Mouse (Mus musculus): ENCODE data around the gene Rin3. TPM values are rescaled to one million over a fixed set of nuclear protein-coding genes. Genes with fewer than 3 reads are reported as not detected.

Gene Rin3
- total RNA-seq, 2 experiments from 2014 or later = 3.8 to 5.9 TPM

- DNase-seq (ENCODE audit: extremely low spot score in 1 of 2, low spot score in 2 of 2) = peak in 1 of 2 experiments; percentile 35
- Histone ChIP-seq H3K27ac (no peak overlapping the region), H3K4me3 (no peak overlapping the region)
- intact Hi-C loops (cut with DNase I) = loop anchor here (1.0 kb wide), 1 partner anchor 69 kb away; no protein-coding TSS in a partner anchor
- TF ChIP-seq CTCF (IDR thresholded peaks at IDR 0.05) = peak; percentile 71
These were observed 109.1 kb downstream of the Rin3 start for GRCm38 (mm10) chr12:102391982-102392381.

GRCm38 (mm10) chr12:102394496-102394895, 111.6 kb downstream of the Rin3 start:
- Histone ChIP-seq H3K27ac (no peak overlapping the region), H3K4me3 (no peak overlapping the region)
- TF ChIP-seq CTCF (IDR thresholded peaks at IDR 0.05) = no peak
- DNase-seq (ENCODE audit: extremely low spot score in 1 of 2, low spot score in 2 of 2) = no peak
- intact Hi-C loops (cut with DNase I) = no loop called here

GRCm38 (mm10) chr12:102395537-102395936, 112.7 kb downstream of the Rin3 start:
- intact Hi-C loops (cut with DNase I) = no loop called here
- TF ChIP-seq CTCF (IDR thresholded peaks at IDR 0.05) = no peak
- Histone ChIP-seq H3K27ac (no peak overlapping the region), H3K4me3 (no peak overlapping the region)
- no peak for DNase-seq (ENCODE audit: extremely low spot score in 1 of 2, low spot score in 2 of 2)

- TF ChIP-seq CTCF (IDR thresholded peaks at IDR 0.05) = no peak
- Histone ChIP-seq H3K27ac (no peak overlapping the region), H3K4me3 (no peak overlapping the region)
- DNase-seq (ENCODE audit: extremely low spot score in 1 of 2, low spot score in 2 of 2) = no peak
- intact Hi-C loops (cut with DNase I) = no loop called here
These were observed 113.4 kb downstream of the Rin3 start for GRCm38 (mm10) chr12:102395998-102396991.

- intact Hi-C loops (cut with DNase I) = no loop called here
- TF ChIP-seq CTCF (IDR thresholded peaks at IDR 0.05) = no peak
- no peak for DNase-seq (ENCODE audit: extremely low spot score in 1 of 2, low spot score in 2 of 2)
- no peak overlapping the region for H3K4me3 ChIP-seq
- peak overlapping the region; percentile 56; the same call in 1 of the 2 replicates for H3K27ac ChIP-seq
These were observed 115.7 kb downstream of the Rin3 start for GRCm38 (mm10) chr12:102398588-102398987.

GRCm38 (mm10) chr12:102413171-102413570, 130.3 kb downstream of the Rin3 start:
- Histone ChIP-seq H3K27ac (no peak overlapping the region), H3K4me3 (no peak overlapping the region)
- no peak for TF ChIP-seq CTCF (IDR thresholded peaks at IDR 0.05)
- intact Hi-C loops (cut with DNase I) = no loop called here
- no peak for DNase-seq (ENCODE audit: extremely low spot score in 1 of 2, low spot score in 2 of 2)

- Histone ChIP-seq H3K27ac (no peak overlapping the region), H3K4me3 (no peak overlapping the region)
- TF ChIP-seq CTCF (IDR thresholded peaks at IDR 0.05) = no peak
- DNase-seq (ENCODE audit: extremely low spot score in 1 of 2, low spot score in 2 of 2) = no peak
- intact Hi-C loops (cut with DNase I) = no loop called here
These were observed 131.8 kb downstream of the Rin3 start for GRCm38 (mm10) chr12:102414686-102415085.

GRCm38 (mm10) chr12:102416391-102416837, 133.6 kb downstream of the Rin3 start:
- intact Hi-C loops (cut with DNase I) = no loop called here
- Histone ChIP-seq H3K27ac (peak overlapping the region; percentile 73), H3K4me3 (no peak overlapping the region)
- no peak; the same call in 1 of the 2 replicates for TF ChIP-seq CTCF (IDR thresholded peaks at IDR 0.05)
- DNase-seq (ENCODE audit: extremely low spot score in 1 of 2, low spot score in 2 of 2) = peak in 1 of 2 experiments; percentile 38

- no peak for DNase-seq (ENCODE audit: extremely low spot score in 1 of 2, low spot score in 2 of 2)
- intact Hi-C loops (cut with DNase I) = no loop called here
- Histone ChIP-seq H3K4me3 (no peak overlapping the region), H3K27ac (peak overlapping the region; percentile 69)
- no peak for TF ChIP-seq CTCF (IDR thresholded peaks at IDR 0.05)
These were observed 134.2 kb downstream of the Rin3 start for GRCm38 (mm10) chr12:102416955-102417510.

- Histone ChIP-seq H3K4me3 (no peak overlapping the region), H3K27ac (peak overlapping the region; percentile 69; the same call in 1 of the 2 replicates)
- DNase-seq (ENCODE audit: extremely low spot score in 1 of 2, low spot score in 2 of 2) = no peak
- no peak for TF ChIP-seq CTCF (IDR thresholded peaks at IDR 0.05)
- intact Hi-C loops (cut with DNase I) = no loop called here
These were observed 134.9 kb downstream of the Rin3 start for GRCm38 (mm10) chr12:102417701-102418100.

GRCm38 (mm10) chr12:102419544-102419943, 136.7 kb downstream of the Rin3 start:
- TF ChIP-seq CTCF (IDR thresholded peaks at IDR 0.05) = no peak
- Histone ChIP-seq H3K27ac (peak overlapping the region; percentile 56), H3K4me3 (no peak overlapping the region)
- intact Hi-C loops (cut with DNase I) = no loop called here
- no peak for DNase-seq (ENCODE audit: extremely low spot score in 1 of 2, low spot score in 2 of 2)

Data from left cerebral cortex, adult 2 months (tissue).